Mouse (Mus musculus): ENCODE measurements around the gene Ddb1. TPM values are rescaled to one million over a fixed set of nuclear protein-coding genes. Genes with fewer than 3 reads are reported as not detected.
A peak's percentile ranks its signal among the peaks of the same experiment; 100 is the strongest.
"Not testable (repeated sequence)": the region's sequence is repeated elsewhere in the genome, so short reads cannot be mapped to it uniquely, and the experiment has no call there.

Gene Ddb1
- polyA plus RNA-seq (2015; fragmentation: Nextera tagmentation; extraction: Ambion mirVana) = 97.9 and 100 TPM in 2 replicates

DNA sequence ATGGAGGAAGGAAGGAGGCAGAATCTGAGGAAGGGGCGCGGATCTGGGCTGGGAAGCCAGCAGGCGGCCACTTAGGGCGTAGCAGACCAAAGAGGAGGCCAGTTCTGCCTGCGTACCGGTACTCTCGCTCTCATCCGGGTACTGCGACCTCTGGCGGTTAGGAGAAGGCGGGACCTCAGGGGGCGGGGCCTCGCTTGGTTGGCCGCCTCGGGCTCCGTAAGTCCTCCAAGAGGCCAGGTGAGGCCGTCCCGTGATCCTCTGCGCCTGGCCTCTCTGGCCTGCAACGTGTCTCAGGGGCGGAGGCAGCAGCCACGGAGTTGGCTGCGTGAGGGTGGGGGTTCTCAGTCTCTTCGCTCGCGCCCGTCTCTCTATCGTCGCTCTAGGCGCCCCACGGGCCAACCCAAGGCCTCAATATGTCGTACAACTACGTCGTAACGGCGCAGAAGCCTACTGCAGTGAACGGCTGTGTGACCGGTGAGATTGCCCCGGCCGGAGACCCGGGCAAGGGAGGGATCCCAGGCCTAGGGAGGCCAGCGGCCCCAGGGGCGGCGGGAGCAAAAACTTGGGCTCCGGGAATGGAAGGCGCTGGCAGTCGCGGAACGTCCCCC is at the start of gene Ddb1, which contains the start of gene Tkfc:
Ddb1 (plus strand) TSS at position 35 of the 608 bp plus-strand sequence.
Tkfc (minus strand) TSS at position 362 of the 608 bp plus-strand sequence.
- H3K4me2 ChIP-seq (replicated peaks; ENCODE audit: low read depth) = peak within 1 kb of the TSS; percentile 81
- peak; percentile 92 for ATAC-seq
- no peaks in the 10 kb centered on the region for H3K4me1 ChIP-seq (replicated peaks; ENCODE audit: control insufficient read depth, insufficient read depth, low read length)
- H3K9me3 ChIP-seq (ENCODE audit: control insufficient read depth) = no peaks in the 10 kb centered on the region
- peak within 1 kb of the TSS; percentile 97 for H3K4me3 ChIP-seq (ENCODE audit: low read depth, low read length)
- peak; percentile 83 for TF ChIP-seq CTCF (IDR thresholded peaks at IDR 0.05; ENCODE audit: low read depth)
- peak within 1 kb of the TSS; percentile 96 for H3K27ac ChIP-seq (ENCODE audit: low read depth, low read length)
- peak within 1 kb of the TSS; percentile 98 for H3K9ac ChIP-seq (ENCODE audit: low read depth, low read length)
- peaks cover 33% of the 10 kb centered on the region for H3K36me3 ChIP-seq (ENCODE audit: control insufficient read depth, insufficient read depth)
- WGBS = under 1% methylated on average over 49 of the region's 49 CpGs
- H3K27me3 ChIP-seq (replicated peaks; ENCODE audit: control insufficient read depth, insufficient read depth, low read length) = no peaks in the 10 kb centered on the region

DNA sequence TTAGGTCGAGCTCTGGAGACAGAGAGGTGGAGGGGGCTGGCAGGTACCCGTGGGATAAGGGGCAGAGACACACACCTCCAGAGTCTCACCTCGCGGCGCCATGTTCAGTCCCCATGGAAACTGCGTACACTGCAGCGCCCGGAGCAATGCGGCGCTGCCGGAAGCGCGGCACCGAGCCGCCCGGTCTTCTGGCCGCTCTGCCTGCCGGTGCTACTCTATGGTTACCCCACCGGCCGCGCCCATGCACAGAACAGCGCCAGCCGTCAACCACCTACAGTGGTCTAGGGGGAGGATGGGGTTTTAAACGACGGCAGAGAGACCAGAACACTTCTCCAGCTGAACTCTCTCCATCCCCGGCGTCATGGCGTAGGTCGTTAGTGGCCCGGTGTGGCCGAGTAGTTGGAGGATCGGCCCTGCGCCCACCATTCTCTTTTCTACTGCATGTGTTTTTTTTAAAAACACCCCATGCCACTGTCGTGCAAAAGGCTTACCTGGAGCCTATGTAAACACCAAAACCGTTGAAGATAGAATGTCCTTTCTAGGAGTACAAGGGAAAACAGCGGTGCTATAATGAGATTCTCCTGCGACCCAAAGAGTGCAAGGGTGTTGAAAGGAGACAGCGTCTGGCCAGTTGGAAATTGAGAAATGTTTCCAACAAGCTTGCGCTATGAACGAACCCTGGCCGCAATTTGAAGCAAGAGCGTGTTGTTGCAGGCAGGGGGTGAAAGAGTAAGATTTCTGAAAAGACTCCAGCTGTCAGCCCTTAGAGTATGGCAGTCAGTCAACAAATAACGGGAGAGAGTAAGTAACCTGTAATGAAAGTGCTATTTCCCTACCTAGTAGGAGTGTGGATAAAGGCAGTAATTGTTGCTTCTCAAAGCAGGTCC is 49.3 kb upstream of the Ddb1 start, which contains the start of gene Tmem216:
Tmem216 (minus strand) TSS at position 615 of the 887 bp plus-strand sequence.
- Histone ChIP-seq H3K9me3 (ENCODE audit: control insufficient read depth) (no peaks in the 10 kb centered on the region), H3K4me3 (ENCODE audit: low read depth, low read length) (peak within 1 kb of the TSS; percentile 72), H3K27me3 (replicated peaks; ENCODE audit: control insufficient read depth, insufficient read depth, low read length) (no peaks in the 10 kb centered on the region), H3K27ac (ENCODE audit: low read depth, low read length) (peak within 1 kb of the TSS; percentile 60), H3K9ac (ENCODE audit: low read depth, low read length) (peak within 1 kb of the TSS; percentile 57), H3K36me3 (ENCODE audit: control insufficient read depth, insufficient read depth) (no peaks in the 10 kb centered on the region), H3K4me2 (replicated peaks; ENCODE audit: low read depth) (peak within 1 kb of the TSS; percentile 79), H3K4me1 (replicated peaks; ENCODE audit: control insufficient read depth, insufficient read depth, low read length) (peaks cover 10% of the 10 kb centered on the region; the same call in 1 of the 2 replicates)
- peak; percentile 96 for ATAC-seq
- TF ChIP-seq CTCF (IDR thresholded peaks at IDR 0.05; ENCODE audit: low read depth) = peak; percentile 30
- under 1% methylated on average over 43 of the region's 43 CpGs for WGBS

GRCm38 (mm10) chr19:10557001-10557400 is 48.1 kb upstream of the Ddb1 start:
- no peak for ATAC-seq
- Histone ChIP-seq H3K4me3 (ENCODE audit: low read depth, low read length) (no peak overlapping the region), H3K36me3 (ENCODE audit: control insufficient read depth, insufficient read depth) (no peaks in the 10 kb centered on the region), H3K9me3 (ENCODE audit: control insufficient read depth) (no peaks in the 10 kb centered on the region), H3K4me1 (replicated peaks; ENCODE audit: control insufficient read depth, insufficient read depth, low read length) (peaks cover 10% of the 10 kb centered on the region; the same call in 1 of the 2 replicates), H3K9ac (ENCODE audit: low read depth, low read length) (no peak overlapping the region), H3K27me3 (replicated peaks; ENCODE audit: control insufficient read depth, insufficient read depth, low read length) (no peaks in the 10 kb centered on the region), H3K27ac (ENCODE audit: low read depth, low read length) (no peak overlapping the region), H3K4me2 (replicated peaks; ENCODE audit: low read depth) (no peak overlapping the region)
- 63% methylated on average over 2 of the region's 2 CpGs for WGBS
- no peak for TF ChIP-seq CTCF (IDR thresholded peaks at IDR 0.05; ENCODE audit: low read depth)

GRCm38 (mm10) chr19:10557430-10557829 is 47.7 kb upstream of the Ddb1 start:
- no peaks in the 10 kb centered on the region for H3K27me3 ChIP-seq (replicated peaks; ENCODE audit: control insufficient read depth, insufficient read depth, low read length)
- no peaks in the 10 kb centered on the region for H3K9me3 ChIP-seq (ENCODE audit: control insufficient read depth)
- H3K4me2 ChIP-seq (replicated peaks; ENCODE audit: low read depth) = no peak overlapping the region
- ATAC-seq = no peak
- no peak overlapping the region for H3K4me3 ChIP-seq (ENCODE audit: low read depth, low read length)
- 80% methylated on average over 2 of the region's 2 CpGs for WGBS
- no peak overlapping the region for H3K27ac ChIP-seq (ENCODE audit: low read depth, low read length)
- H3K36me3 ChIP-seq (ENCODE audit: control insufficient read depth, insufficient read depth) = no peaks in the 10 kb centered on the region
- no peak overlapping the region for H3K9ac ChIP-seq (ENCODE audit: low read depth, low read length)
- peaks cover 10% of the 10 kb centered on the region; the same call in 1 of the 2 replicates for H3K4me1 ChIP-seq (replicated peaks; ENCODE audit: control insufficient read depth, insufficient read depth, low read length)
- no peak for TF ChIP-seq CTCF (IDR thresholded peaks at IDR 0.05; ENCODE audit: low read depth)

DNA sequence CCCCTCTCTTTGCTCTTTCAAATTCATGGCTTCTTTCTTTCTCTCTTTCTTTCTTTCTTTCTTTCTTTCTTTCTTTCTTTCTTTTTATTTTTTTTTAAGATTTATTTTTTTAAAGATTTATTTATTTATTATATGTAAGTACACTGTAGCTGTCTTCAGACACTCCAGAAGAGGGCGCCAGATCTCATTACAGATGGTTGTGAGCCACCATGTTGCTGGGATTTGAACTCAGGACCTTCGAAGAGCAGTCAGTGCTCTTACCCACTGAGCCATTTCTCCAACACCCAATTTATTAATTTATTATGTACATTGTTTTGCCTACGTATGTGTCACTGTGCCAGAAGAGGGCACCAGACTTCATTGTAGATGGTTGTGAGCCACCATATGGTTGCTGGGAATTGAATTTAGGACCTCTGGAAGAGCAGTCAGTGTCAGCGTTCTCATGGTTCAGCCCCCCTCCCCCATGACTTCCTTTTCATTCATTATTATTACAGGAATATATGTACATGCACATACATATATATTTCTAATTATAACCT is 47.2 kb upstream of the Ddb1 start:
- H3K36me3 ChIP-seq (ENCODE audit: control insufficient read depth, insufficient read depth) = not testable (repeated sequence)

DNA sequence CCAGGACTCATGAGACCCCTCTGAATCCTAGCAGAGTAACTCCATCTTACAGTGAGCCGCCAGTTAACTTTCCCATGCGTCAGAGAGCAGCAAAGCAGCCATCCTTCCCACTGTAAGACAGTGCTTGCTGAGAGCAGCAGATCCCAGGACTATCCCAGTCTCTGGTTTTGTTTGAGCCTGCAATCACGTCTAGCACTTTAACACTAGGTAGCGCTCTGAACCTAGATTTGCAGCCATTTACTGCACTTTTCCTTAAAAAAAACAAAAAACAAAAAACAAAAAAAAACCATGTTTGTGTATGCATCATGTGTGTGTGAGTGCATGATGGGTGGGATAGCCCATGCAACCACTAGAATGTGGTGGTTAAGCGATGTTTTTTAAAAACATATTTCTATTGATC is 45.0 kb upstream of the Ddb1 start:
- Histone ChIP-seq H3K27ac (ENCODE audit: low read depth, low read length) (no peak overlapping the region), H3K4me1 (replicated peaks; ENCODE audit: control insufficient read depth, insufficient read depth, low read length) (0 out of 2 replicates have a peak, but pooled peaks cover 6% of the 10 kb centered on the region), H3K4me2 (replicated peaks; ENCODE audit: low read depth) (no peak overlapping the region), H3K9me3 (ENCODE audit: control insufficient read depth) (no peaks in the 10 kb centered on the region), H3K4me3 (ENCODE audit: low read depth, low read length) (no peak overlapping the region), H3K9ac (ENCODE audit: low read depth, low read length) (no peak overlapping the region), H3K27me3 (replicated peaks; ENCODE audit: control insufficient read depth, insufficient read depth, low read length) (no peaks in the 10 kb centered on the region), H3K36me3 (ENCODE audit: control insufficient read depth, insufficient read depth) (no peaks in the 10 kb centered on the region)
- 44% methylated on average over 5 of the region's 5 CpGs for WGBS
- ATAC-seq = no peak
- peak; percentile 63 for TF ChIP-seq CTCF (IDR thresholded peaks at IDR 0.05; ENCODE audit: low read depth)

More for the DNA sequence above, 47.2 kb upstream of the Ddb1 start:
- not testable (repeated sequence) for H3K4me1 ChIP-seq (replicated peaks; ENCODE audit: control insufficient read depth, insufficient read depth, low read length); H3K9me3 ChIP-seq (ENCODE audit: control insufficient read depth); H3K4me2 ChIP-seq (replicated peaks; ENCODE audit: low read depth); H3K9ac ChIP-seq (ENCODE audit: low read depth, low read length); H3K27me3 ChIP-seq (replicated peaks; ENCODE audit: control insufficient read depth, insufficient read depth, low read length); H3K27ac ChIP-seq (ENCODE audit: low read depth, low read length); ATAC-seq; H3K4me3 ChIP-seq (ENCODE audit: low read depth, low read length)
- WGBS = 71% methylated on average over 4 of the region's 4 CpGs
- TF ChIP-seq CTCF (IDR thresholded peaks at IDR 0.05; ENCODE audit: low read depth) = peak; percentile 40

Measured in intestine, postnatal 0 days (tissue).